Mouse (Mus musculus): ENCODE data around the gene Map4k2. TPM values are rescaled to one million over a fixed set of nuclear protein-coding genes. Genes with fewer than 3 reads are reported as not detected.

Gene Map4k2
- polyA plus RNA-seq, 1 experiment from 2014 or later = 9.9 TPM

- WGBS = 90% methylated on average over 4 of the region's 4 CpGs
- DNase-seq (ENCODE audit: low spot score) (no peak), ATAC-seq (ENCODE audit: low read depth) (no peak)
- Histone ChIP-seq H3K4me3 (ENCODE audit: low read depth, low read length) (no peak overlapping the region), H3K27me3 (replicated peaks; ENCODE audit: control insufficient read depth, insufficient read depth, low read length) (no peaks in the 10 kb centered on the region), H3K9me3 (ENCODE audit: control insufficient read depth, low read length) (no peaks in the 10 kb centered on the region), H3K9ac (ENCODE audit: low read depth, low read length) (no peak overlapping the region), H3K36me3 (ENCODE audit: control insufficient read depth, insufficient read depth, low read length) (peaks cover 62% of the 10 kb centered on the region), H3K27ac (replicated peaks; ENCODE audit: low read depth, low read length) (no peak overlapping the region), H3K4me2 (ENCODE audit: low read depth, low read length) (no peak overlapping the region), H3K4me1 (ENCODE audit: control insufficient read depth, insufficient read depth, low read length) (no peaks in the 10 kb centered on the region)
Measured at GRCm38 (mm10) chr19:6347615-6348014, 6.7 kb downstream of the Map4k2 start.

- Histone ChIP-seq H3K9me3 (ENCODE audit: control insufficient read depth, low read length) (no peaks in the 10 kb centered on the region), H3K27me3 (replicated peaks; ENCODE audit: control insufficient read depth, insufficient read depth, low read length) (no peaks in the 10 kb centered on the region), H3K9ac (ENCODE audit: low read depth, low read length) (no peak overlapping the region), H3K4me2 (ENCODE audit: low read depth, low read length) (no peak overlapping the region), H3K27ac (replicated peaks; ENCODE audit: low read depth, low read length) (no peak overlapping the region), H3K4me1 (ENCODE audit: control insufficient read depth, insufficient read depth, low read length) (no peaks in the 10 kb centered on the region), H3K36me3 (ENCODE audit: control insufficient read depth, insufficient read depth, low read length) (peaks cover 63% of the 10 kb centered on the region), H3K4me3 (ENCODE audit: low read depth, low read length) (no peak overlapping the region)
- WGBS = 59% methylated on average over 9 of the region's 9 CpGs
- no peak for DNase-seq (ENCODE audit: low spot score)
- ATAC-seq (ENCODE audit: low read depth) = no peak
Measured at GRCm38 (mm10) chr19:6348717-6349116, 7.8 kb downstream of the Map4k2 start.

- no peak overlapping the region for H3K4me2 ChIP-seq (ENCODE audit: low read depth, low read length)
- ATAC-seq (ENCODE audit: low read depth) = no peak
- H3K27ac ChIP-seq (replicated peaks; ENCODE audit: low read depth, low read length) = no peak overlapping the region
- H3K9me3 ChIP-seq (ENCODE audit: control insufficient read depth, low read length) = no peaks in the 10 kb centered on the region
- H3K4me3 ChIP-seq (ENCODE audit: low read depth, low read length) = no peak overlapping the region
- 19% methylated on average over 13 of the region's 14 CpGs for WGBS
- DNase-seq (ENCODE audit: low spot score) = no peak
- H3K4me1 ChIP-seq (ENCODE audit: control insufficient read depth, insufficient read depth, low read length) = no peaks in the 10 kb centered on the region
- H3K9ac ChIP-seq (ENCODE audit: low read depth, low read length) = no peak overlapping the region
- H3K36me3 ChIP-seq (ENCODE audit: control insufficient read depth, insufficient read depth, low read length) = peaks cover 59% of the 10 kb centered on the region
- no peaks in the 10 kb centered on the region for H3K27me3 ChIP-seq (replicated peaks; ENCODE audit: control insufficient read depth, insufficient read depth, low read length)
Measured at GRCm38 (mm10) chr19:6349215-6349983, 8.5 kb downstream of the Map4k2 start.

DNA sequence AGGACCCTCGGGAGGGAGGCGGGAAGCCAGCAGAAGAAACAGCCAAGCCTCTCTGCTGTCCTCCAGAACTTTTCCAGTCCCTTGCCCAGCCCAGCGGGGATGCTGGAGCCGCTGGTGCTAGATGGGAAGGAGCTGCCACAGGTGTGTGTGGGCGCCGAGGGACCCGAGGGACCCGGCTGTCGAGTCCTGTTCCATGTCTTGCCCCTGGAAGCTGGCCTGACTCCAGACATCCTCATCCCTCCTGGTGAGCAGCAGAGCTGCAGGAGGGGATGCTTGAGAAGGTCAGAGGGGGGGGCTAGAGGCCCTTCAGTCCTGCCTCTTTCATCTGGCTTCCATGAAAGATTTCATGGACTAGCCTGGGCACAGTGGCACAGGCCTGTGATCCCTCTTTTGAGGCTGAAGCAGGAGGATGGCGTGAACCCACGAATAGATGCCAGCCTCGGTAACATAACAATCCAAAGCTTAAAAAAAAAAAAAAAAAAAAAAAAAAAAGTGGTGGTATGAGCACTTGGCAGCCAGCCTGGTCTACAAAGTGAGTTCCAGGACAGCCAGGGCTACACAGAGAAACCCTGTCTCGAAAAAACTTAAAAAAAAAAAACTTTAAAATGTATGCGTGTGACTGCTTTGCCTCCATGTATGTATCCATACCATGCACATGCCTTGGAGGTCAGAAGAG, 10.6 kb downstream of the Map4k2 start:
- Histone ChIP-seq H3K4me1 (ENCODE audit: control insufficient read depth, insufficient read depth, low read length) (no peaks in the 10 kb centered on the region), H3K27me3 (replicated peaks; ENCODE audit: control insufficient read depth, insufficient read depth, low read length) (no peaks in the 10 kb centered on the region), H3K9me3 (ENCODE audit: control insufficient read depth, low read length) (no peaks in the 10 kb centered on the region), H3K4me2 (ENCODE audit: low read depth, low read length) (no peak overlapping the region), H3K4me3 (ENCODE audit: low read depth, low read length) (no peak overlapping the region), H3K36me3 (ENCODE audit: control insufficient read depth, insufficient read depth, low read length) (peaks cover 42% of the 10 kb centered on the region), H3K27ac (replicated peaks; ENCODE audit: low read depth, low read length) (no peak overlapping the region), H3K9ac (ENCODE audit: low read depth, low read length) (peak overlapping the region; percentile 19; the same call in 1 of the 2 replicates)
- 59% methylated on average over 13 of the region's 14 CpGs for WGBS
- no peak for ATAC-seq (ENCODE audit: low read depth)
- DNase-seq (ENCODE audit: low spot score) = no peak

DNA sequence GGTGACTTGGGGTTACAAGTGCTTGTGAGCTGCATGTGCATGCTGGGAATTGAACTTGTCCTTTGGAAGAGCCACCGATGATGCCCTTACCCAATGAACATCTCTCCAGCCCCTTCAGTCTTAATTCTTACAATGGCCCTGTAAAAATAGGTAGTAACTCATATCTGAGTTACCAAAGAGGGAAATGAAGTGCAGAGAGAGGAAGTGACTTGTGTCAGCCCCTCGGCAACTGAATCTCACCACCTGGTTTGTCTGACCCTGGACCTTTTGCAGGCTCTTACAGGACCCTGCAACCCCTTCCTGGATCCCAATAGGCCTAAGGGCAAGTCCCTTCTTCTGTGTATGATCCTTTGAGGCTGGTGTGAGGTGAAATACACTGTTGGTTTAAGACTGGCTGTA, 11.2 kb downstream of the Map4k2 start:
- Histone ChIP-seq H3K4me3 (ENCODE audit: low read depth, low read length) (no peak overlapping the region), H3K4me1 (ENCODE audit: control insufficient read depth, insufficient read depth, low read length) (no peaks in the 10 kb centered on the region)
- ATAC-seq (ENCODE audit: low read depth) = no peak

GRCm38 (mm10) chr19:6354030-6354429, 13.1 kb downstream of the Map4k2 start:
- no peak overlapping the region for H3K27ac ChIP-seq (replicated peaks; ENCODE audit: low read depth, low read length)
- peaks cover 29% of the 10 kb centered on the region; the same call in 1 of the 2 replicates for H3K36me3 ChIP-seq (ENCODE audit: control insufficient read depth, insufficient read depth, low read length)
- H3K9me3 ChIP-seq (ENCODE audit: control insufficient read depth, low read length) = no peaks in the 10 kb centered on the region
- no peaks in the 10 kb centered on the region for H3K4me1 ChIP-seq (ENCODE audit: control insufficient read depth, insufficient read depth, low read length)
- no peak overlapping the region for H3K4me3 ChIP-seq (ENCODE audit: low read depth, low read length)
- DNase-seq (ENCODE audit: low spot score) (no peak), ATAC-seq (ENCODE audit: low read depth) (no peak; the same call in 1 of the 2 replicates)
- no peak overlapping the region for H3K9ac ChIP-seq (ENCODE audit: low read depth, low read length)
- H3K27me3 ChIP-seq (replicated peaks; ENCODE audit: control insufficient read depth, insufficient read depth, low read length) = no peaks in the 10 kb centered on the region
- 76% methylated on average over 7 of the region's 7 CpGs for WGBS
- H3K4me2 ChIP-seq (ENCODE audit: low read depth, low read length) = no peak overlapping the region

More for the DNA sequence above, 11.2 kb downstream of the Map4k2 start:
- H3K9ac ChIP-seq (ENCODE audit: low read depth, low read length) = no peak overlapping the region
- H3K36me3 ChIP-seq (ENCODE audit: control insufficient read depth, insufficient read depth, low read length) = peaks cover 37% of the 10 kb centered on the region; the same call in 1 of the 2 replicates
- no peak for DNase-seq (ENCODE audit: low spot score)
- no peaks in the 10 kb centered on the region for H3K9me3 ChIP-seq (ENCODE audit: control insufficient read depth, low read length)
- no peaks in the 10 kb centered on the region for H3K27me3 ChIP-seq (replicated peaks; ENCODE audit: control insufficient read depth, insufficient read depth, low read length)
- no peak overlapping the region for H3K27ac ChIP-seq (replicated peaks; ENCODE audit: low read depth, low read length)
- 78% methylated on average over 2 of the region's 2 CpGs for WGBS
- no peak overlapping the region for H3K4me2 ChIP-seq (ENCODE audit: low read depth, low read length)

DNA sequence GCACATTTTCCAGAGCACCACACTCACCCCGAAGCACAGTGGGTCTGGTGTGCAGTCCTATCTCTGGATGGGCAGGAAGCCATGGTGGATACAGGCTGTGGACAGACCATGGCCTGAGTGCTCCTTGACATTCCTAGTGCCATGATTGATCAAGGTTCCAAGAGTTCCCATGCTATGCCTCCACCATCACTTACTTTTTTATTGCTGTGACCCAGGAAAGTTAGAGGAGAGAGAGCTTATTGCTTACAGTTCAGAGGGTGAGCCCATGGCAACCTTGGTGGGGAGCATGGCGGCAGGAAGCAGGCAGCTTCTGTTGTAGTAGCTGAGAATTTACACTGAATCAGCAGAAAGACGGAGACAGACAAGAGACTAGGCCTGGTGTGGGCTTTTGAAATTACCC, 20.4 kb downstream of the Map4k2 start:
- H3K4me2 ChIP-seq (ENCODE audit: low read depth, low read length) = no peak overlapping the region
- H3K9ac ChIP-seq (ENCODE audit: low read depth, low read length) = no peak overlapping the region
- no peak overlapping the region for H3K27ac ChIP-seq (replicated peaks; ENCODE audit: low read depth, low read length)
- no peaks in the 10 kb centered on the region for H3K9me3 ChIP-seq (ENCODE audit: control insufficient read depth, low read length)
- H3K4me3 ChIP-seq (ENCODE audit: low read depth, low read length) = no peak overlapping the region
- H3K4me1 ChIP-seq (ENCODE audit: control insufficient read depth, insufficient read depth, low read length) = peaks cover 10% of the 10 kb centered on the region
- no peak for DNase-seq (ENCODE audit: low spot score)
- ATAC-seq (ENCODE audit: low read depth) = no peak
- peaks cover 16% of the 10 kb centered on the region for H3K36me3 ChIP-seq (ENCODE audit: control insufficient read depth, insufficient read depth, low read length)
- WGBS = 91% methylated on average over 3 of the region's 3 CpGs
- H3K27me3 ChIP-seq (replicated peaks; ENCODE audit: control insufficient read depth, insufficient read depth, low read length) = no peaks in the 10 kb centered on the region

GRCm38 (mm10) chr19:6363091-6363410, 22.1 kb downstream of the Map4k2 start:
- 0% methylated on average over 11 of the region's 11 CpGs for WGBS
- Histone ChIP-seq H3K9me3 (ENCODE audit: control insufficient read depth, low read length) (no peaks in the 10 kb centered on the region), H3K4me1 (ENCODE audit: control insufficient read depth, insufficient read depth, low read length) (peaks cover 10% of the 10 kb centered on the region), H3K9ac (ENCODE audit: low read depth, low read length) (peak overlapping the region; percentile 100), H3K27ac (replicated peaks; ENCODE audit: low read depth, low read length) (peak overlapping the region; percentile 99), H3K4me3 (ENCODE audit: low read depth, low read length) (peak overlapping the region; percentile 99), H3K36me3 (ENCODE audit: control insufficient read depth, insufficient read depth, low read length) (peaks cover 34% of the 10 kb centered on the region), H3K27me3 (replicated peaks; ENCODE audit: control insufficient read depth, insufficient read depth, low read length) (no peaks in the 10 kb centered on the region), H3K4me2 (ENCODE audit: low read depth, low read length) (peak overlapping the region; percentile 60)
- ATAC-seq (ENCODE audit: low read depth) (no peak), DNase-seq (ENCODE audit: low spot score) (no peak)
